Mouse (Mus musculus): ENCODE results near the gene Acbd7. TPM values are rescaled to one million over a fixed set of nuclear protein-coding genes. Genes with fewer than 3 reads are reported as not detected.

Gene Acbd7
- total RNA-seq, 2 experiments from 2014 or later, result 0.64 TPM; not detected in 1

DNA sequence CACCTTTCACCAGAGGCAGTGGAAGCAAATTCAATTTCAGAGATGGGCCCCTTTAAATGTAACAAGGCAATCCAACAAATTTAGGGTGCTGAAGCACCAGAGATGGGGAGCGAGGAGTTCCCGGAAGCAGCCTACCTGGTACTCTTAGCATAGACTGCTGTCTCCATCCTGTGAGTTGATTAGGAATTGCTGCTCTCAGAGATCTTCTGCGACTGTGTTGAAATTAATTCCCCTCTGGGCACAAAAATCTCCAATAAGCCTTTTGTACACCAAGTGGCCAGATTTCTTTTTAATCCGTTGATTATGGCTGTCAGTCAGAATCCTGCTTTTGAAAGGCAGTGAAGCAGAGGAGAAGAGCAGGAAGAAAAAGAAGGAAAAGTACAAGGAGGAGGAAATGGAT, 29.2 kb downstream of the Acbd7 start:
- no peak for DNase-seq (ENCODE audit: low spot score in 2 of 2)

GRCm38 (mm10) chr2:3387105-3387860, 51.3 kb downstream of the Acbd7 start:
- no peak for DNase-seq (ENCODE audit: low spot score in 2 of 2)

Other genes starting within 250 kb of the Acbd7 start
- gene Fam171a1, start 221.9 kb upstream of the Acbd7 start, total RNA-seq (2021), result 10 to 100 TPM; 16.8 to 22.7 TPM
- gene Nmt2, start 52.0 kb upstream of the Acbd7 start, total RNA-seq (2021), result 10 to 100 TPM; 36.6 to 62.1 TPM
- gene Rpp38, start 3.5 kb upstream of the Acbd7 start, total RNA-seq (2021), result 10 to 100 TPM; 13.1 to 16.3 TPM
- under 1 TPM in 1 of 2 experiments, not detected in 1; 0.16 TPM for gene Olah, start 61.0 kb downstream of the Acbd7 start, total RNA-seq (2021)
- gene Meig1, start 86.5 kb downstream of the Acbd7 start, total RNA-seq (2021), result not detected
- gene Dclre1c, start 88.0 kb downstream of the Acbd7 start, total RNA-seq (2021), result 1 to 10 TPM; 7.6 to 7.8 TPM
- 1 to 10 TPM; 1.5 to 2.0 TPM for gene Suv39h2, start 138.9 kb downstream of the Acbd7 start, total RNA-seq (2021)
- gene Gm45902, start 176.6 kb downstream of the Acbd7 start, total RNA-seq (2021), result 1 to 10 TPM; 1.7 to 2.5 TPM
- 10 to 100 TPM; 33.4 to 37.6 TPM for gene Hspa14, start 176.6 kb downstream of the Acbd7 start, total RNA-seq (2021)
- gene Cdnf, start 176.9 kb downstream of the Acbd7 start, total RNA-seq (2021), result 1 to 10 TPM; 3.4 to 4.9 TPM
- 10 to 100 TPM; 11.2 to 19.0 TPM for gene Fam107b, start 234.3 kb downstream of the Acbd7 start, total RNA-seq (2021)